Mouse (Mus musculus): Measurements from ENCODE around the gene Snx12. TPM values are rescaled to one million over a fixed set of nuclear protein-coding genes. Genes with fewer than 3 reads are reported as not detected.
A peak's percentile ranks its signal among the peaks of the same experiment; 100 is the strongest.

Snx12 gene
- polyA plus RNA-seq (2012; rRNA removed): 40.8 and 48.7 TPM in 2 replicates

DNA sequence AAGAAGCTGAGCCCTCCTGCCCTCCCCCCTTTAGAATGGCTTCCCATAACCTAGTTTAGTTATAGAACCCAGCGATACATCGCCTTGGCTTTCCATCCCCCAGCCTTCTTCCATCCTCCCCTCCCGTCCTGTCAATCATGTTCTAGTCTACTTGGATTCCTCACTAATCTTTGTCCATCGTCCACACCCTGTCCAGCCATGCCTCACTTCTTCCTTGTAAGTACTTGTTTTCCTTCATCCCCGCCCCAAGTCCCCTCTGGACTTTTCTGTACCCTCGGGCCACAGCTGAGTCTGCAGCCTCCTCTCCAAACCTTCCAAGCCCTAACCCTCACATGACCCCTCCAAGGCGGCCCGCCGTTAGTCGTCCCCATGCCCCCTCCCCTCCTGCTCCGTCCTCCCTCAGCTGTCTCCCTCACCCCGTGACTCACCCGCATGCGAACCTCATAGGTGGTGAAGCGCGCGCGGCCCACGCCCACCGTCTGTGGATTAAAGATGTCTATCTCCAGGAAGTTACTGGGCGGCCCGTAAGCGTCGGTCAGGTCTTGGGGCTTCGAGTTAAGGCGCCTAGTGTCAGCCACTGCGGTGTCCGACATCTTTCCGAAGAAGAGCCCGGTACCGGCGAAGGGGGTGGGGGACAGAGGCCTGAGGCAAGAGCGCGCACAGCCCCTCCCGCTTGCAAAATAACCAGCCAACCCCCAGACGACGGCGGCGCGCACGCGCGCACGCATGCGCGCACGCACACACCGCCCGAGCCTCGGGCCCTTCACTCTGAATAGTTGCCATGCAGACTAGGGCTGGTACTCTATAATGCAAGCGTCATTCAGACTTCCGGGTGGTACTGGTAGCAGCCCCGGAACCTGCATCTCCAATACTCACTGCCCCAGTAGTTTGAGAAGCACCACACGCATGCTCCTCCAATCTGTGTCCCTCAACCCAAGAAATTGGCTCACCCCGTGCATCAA is at the start of gene Snx12:
TSS of gene Snx12 (minus strand) at position 730 of the 962 bp plus-strand sequence.
- TF ChIP-seq POLR2A (IDR thresholded peaks at IDR 0.05; ENCODE audit: borderline replicate concordance, extremely low read depth, insufficient read depth, insufficient read length, poor library complexity, severe bottlenecking): 0 out of 2 replicates have a peak, but pooled peaks have one; percentile 3
- no peak for TF ChIP-seq CTCF (IDR thresholded peaks at IDR 0.05; ENCODE audit: borderline replicate concordance, extremely low read depth, insufficient read depth, insufficient read length)
- peak; percentile 97 for DNase-seq (ENCODE audit: low read depth)

DNA sequence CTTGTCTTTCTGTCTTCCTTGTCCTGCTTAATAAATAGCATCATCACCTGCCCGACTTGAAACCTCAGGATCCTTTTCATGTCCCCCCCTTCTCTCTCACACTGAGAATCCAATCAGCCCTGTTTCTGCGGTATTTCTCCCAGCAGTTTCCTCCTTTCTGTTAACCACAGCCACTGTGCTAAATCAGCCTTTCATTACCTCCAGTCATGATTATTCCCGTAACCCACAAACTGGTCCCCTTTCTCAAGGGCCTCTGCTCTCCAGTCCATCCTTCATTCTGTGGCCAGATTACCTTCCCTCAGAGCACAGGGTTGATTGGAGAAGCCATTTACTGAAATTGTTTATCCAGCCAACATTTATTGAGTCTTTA is 46.4 kb upstream of the Snx12 start, which contains the start of gene Gm20489:
TSS of gene Gm20489 (minus strand) at position 269 of the 370 bp plus-strand sequence.
- DNase-seq (ENCODE audit: low read depth): no peak
- TF ChIP-seq CTCF (IDR thresholded peaks at IDR 0.05; ENCODE audit: borderline replicate concordance, extremely low read depth, insufficient read depth, insufficient read length): no peak
- no peak for TF ChIP-seq POLR2A (IDR thresholded peaks at IDR 0.05; ENCODE audit: borderline replicate concordance, extremely low read depth, insufficient read depth, insufficient read length, poor library complexity, severe bottlenecking)

DNA sequence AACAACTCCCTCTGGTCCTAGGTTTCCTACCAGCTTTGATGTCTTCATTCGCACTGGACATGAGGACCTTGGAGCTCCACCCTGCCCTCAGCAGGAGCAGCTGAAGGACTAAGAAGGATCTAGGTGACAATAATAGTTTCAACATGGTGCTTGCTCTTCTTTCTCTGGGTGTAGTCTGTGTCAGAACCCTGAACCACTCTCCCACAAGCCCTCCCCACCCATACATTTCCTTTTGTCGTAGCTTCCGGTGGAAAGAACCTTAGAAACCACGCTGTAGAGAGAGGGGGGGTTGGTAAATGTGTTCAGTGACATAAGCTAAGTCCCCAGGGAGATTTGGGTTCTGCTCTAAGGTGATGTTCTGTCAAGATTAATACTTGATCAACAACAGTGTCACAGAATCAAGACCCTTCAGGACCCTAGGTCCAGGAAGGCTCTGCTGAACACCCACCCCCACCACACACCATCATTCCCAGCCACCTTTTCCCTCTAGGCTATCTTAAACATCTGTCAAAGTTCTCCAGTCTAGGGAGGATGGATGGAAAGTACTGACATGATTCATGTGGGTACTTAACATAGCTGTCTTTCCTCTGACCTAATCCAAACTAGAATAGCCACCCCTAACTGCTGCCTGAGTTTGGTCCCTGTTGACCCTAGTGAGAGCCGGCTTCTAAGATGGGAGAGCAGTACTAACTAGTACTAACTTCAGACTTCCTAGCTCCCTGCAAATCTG is 45.8 kb upstream of the Snx12 start, which contains the start of gene Il2rg:
TSS of gene Il2rg (minus strand) at position 231 of the 730 bp plus-strand sequence.
- no peak for TF ChIP-seq CTCF (IDR thresholded peaks at IDR 0.05; ENCODE audit: borderline replicate concordance, extremely low read depth, insufficient read depth, insufficient read length)
- TF ChIP-seq POLR2A (IDR thresholded peaks at IDR 0.05; ENCODE audit: borderline replicate concordance, extremely low read depth, insufficient read depth, insufficient read length, poor library complexity, severe bottlenecking): no peak
- no peak for DNase-seq (ENCODE audit: low read depth)

DNA sequence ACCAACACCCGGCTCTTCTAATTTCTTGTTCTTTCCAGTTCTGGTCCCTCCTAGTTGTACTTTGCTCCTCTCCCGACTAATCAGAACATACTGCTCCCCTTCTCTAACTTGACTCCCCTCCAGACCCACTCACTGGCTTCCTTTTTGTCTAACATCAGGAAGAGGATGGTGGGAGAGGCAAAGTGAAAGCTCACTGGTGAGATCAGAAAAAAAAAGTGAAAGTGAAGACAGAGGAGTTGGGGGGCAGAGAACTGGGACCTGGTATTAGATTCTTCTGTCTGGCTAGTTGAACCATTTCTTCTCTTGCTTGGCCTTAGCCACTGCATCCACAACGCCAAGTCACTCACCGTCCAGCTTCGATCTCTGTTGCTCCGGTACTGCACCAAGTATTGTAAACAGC is 44.3 kb upstream of the Snx12 start:
- TF ChIP-seq CTCF (IDR thresholded peaks at IDR 0.05; ENCODE audit: borderline replicate concordance, extremely low read depth, insufficient read depth, insufficient read length) (no peak), POLR2A (IDR thresholded peaks at IDR 0.05; ENCODE audit: borderline replicate concordance, extremely low read depth, insufficient read depth, insufficient read length, poor library complexity, severe bottlenecking) (no peak)
- DNase-seq (ENCODE audit: low read depth): no peak

DNA sequence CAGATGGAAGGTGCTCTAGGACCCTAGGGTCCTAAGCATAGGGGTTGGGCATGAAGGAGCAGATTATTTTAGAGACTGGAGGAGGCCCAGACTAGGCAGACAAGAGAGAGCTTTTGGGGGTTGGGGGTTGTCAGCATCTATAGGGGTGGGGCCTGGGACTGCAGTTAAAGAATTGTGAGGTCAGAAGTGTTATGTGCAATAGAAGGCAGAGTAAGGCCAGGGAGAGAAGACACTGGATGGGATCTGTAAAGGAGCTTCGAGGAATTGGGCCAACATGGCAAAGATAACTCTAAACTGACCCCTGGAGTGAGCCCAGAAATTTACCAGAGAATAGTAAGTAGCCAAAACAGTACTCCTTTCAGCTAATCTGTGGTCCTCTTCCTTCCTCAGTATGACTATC is 41.5 kb upstream of the Snx12 start, which contains the start of gene Gm614:
TSS of gene Gm614 (minus strand) at position 101 of the 400 bp plus-strand sequence.
- no peak for DNase-seq (ENCODE audit: low read depth)
- no peak for TF ChIP-seq POLR2A (IDR thresholded peaks at IDR 0.05; ENCODE audit: borderline replicate concordance, extremely low read depth, insufficient read depth, insufficient read length, poor library complexity, severe bottlenecking)
- TF ChIP-seq CTCF (IDR thresholded peaks at IDR 0.05; ENCODE audit: borderline replicate concordance, extremely low read depth, insufficient read depth, insufficient read length): no peak

DNA sequence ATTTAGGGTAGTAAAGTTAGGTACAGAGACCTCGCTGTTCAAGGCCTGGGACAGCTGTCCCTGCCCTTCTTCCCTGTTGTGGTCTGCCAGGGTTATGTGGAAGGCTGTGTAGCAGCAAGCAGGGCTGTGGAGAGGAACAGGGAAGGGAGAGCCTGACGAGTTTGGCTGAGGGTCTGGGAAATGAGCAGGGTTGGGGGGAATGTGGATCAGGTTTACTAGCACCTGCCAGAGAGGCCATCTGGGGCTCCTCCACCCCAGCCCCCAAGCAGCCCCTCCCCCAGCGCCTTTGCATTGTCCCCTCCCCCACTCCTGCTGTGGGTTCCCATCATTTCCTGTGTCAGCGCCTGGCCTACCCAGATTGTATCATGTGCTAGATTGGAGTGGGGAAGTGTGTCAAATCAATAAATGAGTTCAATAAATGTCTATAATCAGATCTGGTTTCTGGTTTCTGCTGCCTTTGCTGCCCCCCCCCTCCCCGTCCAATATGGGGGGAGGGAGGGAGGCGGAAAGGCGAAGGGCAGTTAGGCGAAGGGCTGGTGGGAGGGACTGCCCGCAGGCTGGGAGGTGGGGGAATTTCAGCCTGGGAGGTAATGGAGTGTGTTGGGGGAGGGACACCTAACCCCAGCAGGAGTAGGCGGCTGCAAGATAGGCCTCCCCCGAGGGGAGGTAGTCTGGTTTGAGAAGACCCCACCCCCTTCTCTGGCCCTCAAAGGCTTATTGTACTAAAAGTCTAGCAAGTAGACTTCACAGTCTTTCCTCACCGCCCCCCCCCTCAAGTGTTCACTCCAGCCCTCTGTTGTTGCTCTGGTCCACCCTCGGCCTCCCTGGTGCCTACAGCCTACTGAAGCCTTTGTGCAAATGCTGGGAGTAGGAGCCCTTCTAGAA is 38.3 kb upstream of the Snx12 start:
- no peak for TF ChIP-seq POLR2A (IDR thresholded peaks at IDR 0.05; ENCODE audit: borderline replicate concordance, extremely low read depth, insufficient read depth, insufficient read length, poor library complexity, severe bottlenecking)
- no peak for TF ChIP-seq CTCF (IDR thresholded peaks at IDR 0.05; ENCODE audit: borderline replicate concordance, extremely low read depth, insufficient read depth, insufficient read length)

DNA sequence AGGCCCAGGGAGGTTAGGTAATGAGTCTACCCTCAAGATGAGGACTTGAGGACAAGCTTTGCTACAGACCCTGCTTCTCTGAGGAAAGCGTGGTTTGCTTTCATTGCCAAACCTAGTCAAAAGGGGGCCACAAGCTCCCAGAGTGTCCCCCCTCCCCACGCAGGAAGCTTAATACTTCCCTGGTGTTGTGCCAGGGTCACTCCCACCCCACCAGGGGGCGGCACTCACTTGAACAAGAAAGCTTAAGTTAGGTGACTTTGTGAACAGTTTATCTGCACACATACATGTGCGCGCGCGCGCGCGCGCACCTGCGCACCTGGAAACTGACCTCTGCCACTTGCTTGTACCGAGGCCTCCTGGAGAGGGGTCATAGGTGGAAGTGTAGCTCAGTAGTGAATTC is 34.2 kb upstream of the Snx12 start:
- DNase-seq (ENCODE audit: low read depth): no peak

More for the DNA sequence above, 38.3 kb upstream of the Snx12 start:
- DNase-seq (ENCODE audit: low read depth): peak; percentile 58

DNA sequence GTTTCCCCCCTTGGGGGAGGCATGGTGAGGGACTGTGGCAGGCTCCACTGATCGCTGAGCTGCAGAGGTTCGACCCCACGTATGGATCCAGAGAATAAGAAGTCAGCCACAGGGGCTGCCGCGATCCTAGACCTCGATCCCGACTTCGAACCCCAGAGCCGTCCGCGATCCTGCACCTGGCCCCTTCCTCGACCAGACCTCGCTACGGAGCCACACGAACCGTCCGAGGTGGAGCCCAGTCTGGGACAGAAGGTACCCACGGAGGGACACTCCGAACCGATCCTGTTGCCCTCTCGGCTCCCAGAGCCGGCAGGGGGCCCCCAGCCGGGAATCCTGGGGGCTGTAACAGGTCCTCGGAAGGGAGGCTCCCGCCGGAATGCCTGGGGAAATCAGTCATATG is 32.4 kb upstream of the Snx12 start:
- TF ChIP-seq CTCF (IDR thresholded peaks at IDR 0.05; ENCODE audit: borderline replicate concordance, extremely low read depth, insufficient read depth, insufficient read length) (no peak), POLR2A (IDR thresholded peaks at IDR 0.05; ENCODE audit: borderline replicate concordance, extremely low read depth, insufficient read depth, insufficient read length, poor library complexity, severe bottlenecking) (no peak)
- no peak for DNase-seq (ENCODE audit: low read depth)

More for the DNA sequence above, 34.2 kb upstream of the Snx12 start:
- TF ChIP-seq POLR2A (IDR thresholded peaks at IDR 0.05; ENCODE audit: borderline replicate concordance, extremely low read depth, insufficient read depth, insufficient read length, poor library complexity, severe bottlenecking): no peak
- peak; percentile 4; the same call in 1 of the 2 replicates for TF ChIP-seq CTCF (IDR thresholded peaks at IDR 0.05; ENCODE audit: borderline replicate concordance, extremely low read depth, insufficient read depth, insufficient read length)

DNA sequence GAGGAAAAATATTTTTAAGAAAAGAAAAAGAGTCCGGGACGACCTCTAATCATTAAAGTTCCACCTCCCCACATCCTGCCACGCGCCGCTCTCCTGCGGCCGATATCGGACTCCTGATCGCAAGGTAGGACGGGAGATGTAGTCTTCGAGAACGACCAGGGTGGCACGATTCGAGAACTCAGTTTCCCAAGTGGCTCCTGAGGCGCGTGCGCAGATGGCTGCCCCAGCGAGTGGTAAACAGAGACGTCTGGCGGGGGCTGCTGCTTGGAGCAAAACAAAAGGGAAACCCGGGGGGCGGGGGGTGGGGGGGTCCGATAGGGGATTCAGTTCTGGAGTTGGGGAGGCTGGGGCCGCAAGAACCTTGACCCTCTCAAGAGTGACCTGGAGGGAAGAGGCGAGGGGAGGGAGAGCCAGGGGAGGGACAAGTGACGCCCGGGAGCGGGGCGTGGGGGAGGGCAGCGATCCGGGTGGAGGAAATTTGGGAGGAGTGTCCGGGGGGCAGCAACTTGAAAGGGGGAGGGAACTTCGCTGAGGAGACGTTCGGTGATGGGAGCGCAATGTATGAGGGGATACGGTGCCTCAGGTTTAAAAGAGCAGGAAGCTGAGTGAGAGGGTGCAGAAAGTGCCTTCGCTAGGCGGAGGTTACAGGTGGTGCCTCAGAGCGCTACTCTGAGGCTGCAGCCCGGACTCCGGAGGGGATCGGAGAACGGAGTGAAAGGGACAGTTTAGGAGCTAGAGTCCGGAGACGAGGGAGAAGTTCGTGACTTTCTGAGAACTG is 31.8 kb upstream of the Snx12 start, which contains the start of gene Foxo4:
TSS of gene Foxo4 (plus strand) at position 577 of the 778 bp plus-strand sequence.
- TF ChIP-seq POLR2A (IDR thresholded peaks at IDR 0.05; ENCODE audit: borderline replicate concordance, extremely low read depth, insufficient read depth, insufficient read length, poor library complexity, severe bottlenecking) (no peak), CTCF (IDR thresholded peaks at IDR 0.05; ENCODE audit: borderline replicate concordance, extremely low read depth, insufficient read depth, insufficient read length) (no peak)
- peak; percentile 97 for DNase-seq (ENCODE audit: low read depth)
